Mouse (Mus musculus) heart, adult 11 months (tissue): Measurements from ENCODE around the gene Capn13.
"Not testable (repeated sequence)": the region's sequence is repeated elsewhere in the genome, so short reads cannot be mapped to it uniquely, and the experiment has no call there.

Experiments used
- DNase-seq: peaks from one replicate; pipeline ENCODE4 v3.0.0; 2022

Capn13 gene

GRCm38 (mm10) chr17:73271797-73272600 lies 128.7 kb downstream of the Capn13 start:
- DNase-seq: peak; percentile 72

DNA sequence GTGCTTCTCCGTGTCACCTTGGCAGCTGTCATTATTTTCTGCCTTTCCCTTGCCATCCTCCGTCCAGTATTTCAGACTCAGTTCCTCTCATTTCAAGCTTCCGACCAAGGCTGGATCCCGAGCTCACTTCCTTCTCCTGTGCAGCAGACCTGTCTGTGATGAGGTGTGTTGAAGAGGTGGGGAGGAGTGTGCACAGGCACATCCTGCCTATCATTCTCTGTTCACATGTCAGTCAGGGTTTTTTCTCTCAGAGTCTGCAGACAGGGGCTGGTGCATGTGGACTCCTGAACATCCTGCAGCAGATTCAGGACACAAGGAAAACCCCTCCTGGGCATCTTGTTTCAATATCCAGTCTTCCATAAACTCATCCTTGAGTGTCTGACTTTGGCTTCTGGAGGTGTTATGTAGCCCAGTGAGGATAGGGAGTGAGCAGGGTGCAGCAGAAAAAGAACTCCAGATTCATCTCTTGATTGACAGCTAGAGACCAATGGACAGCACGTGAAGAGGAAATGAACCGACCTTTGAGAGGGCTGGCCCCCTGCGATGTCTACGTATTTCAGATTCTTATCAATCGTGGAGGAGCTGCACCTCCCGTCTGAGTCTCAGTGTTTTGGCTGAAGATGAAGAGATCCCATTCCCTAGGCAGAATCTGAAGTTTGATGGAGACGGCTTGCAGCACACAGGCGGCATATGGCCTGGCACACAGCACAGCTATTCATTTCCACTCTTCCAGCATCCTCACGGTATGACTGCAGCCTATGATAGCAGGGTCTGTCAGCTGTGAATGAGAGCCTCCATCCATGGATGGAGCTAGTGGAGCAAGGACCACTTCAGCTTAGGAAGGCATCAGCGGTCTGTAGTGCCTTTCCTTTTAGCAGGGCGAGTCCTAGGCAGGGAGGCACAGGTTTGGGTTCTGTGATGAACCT lies 129.5 kb downstream of the Capn13 start:
- DNase-seq: peak; percentile 37

GRCm38 (mm10) chr17:73263077-73263501 lies 137.6 kb downstream of the Capn13 start:
- no peak for DNase-seq

- no peak for DNase-seq
Measured at GRCm38 (mm10) chr17:73262558-73262957, 138.1 kb downstream of the Capn13 start.

DNA sequence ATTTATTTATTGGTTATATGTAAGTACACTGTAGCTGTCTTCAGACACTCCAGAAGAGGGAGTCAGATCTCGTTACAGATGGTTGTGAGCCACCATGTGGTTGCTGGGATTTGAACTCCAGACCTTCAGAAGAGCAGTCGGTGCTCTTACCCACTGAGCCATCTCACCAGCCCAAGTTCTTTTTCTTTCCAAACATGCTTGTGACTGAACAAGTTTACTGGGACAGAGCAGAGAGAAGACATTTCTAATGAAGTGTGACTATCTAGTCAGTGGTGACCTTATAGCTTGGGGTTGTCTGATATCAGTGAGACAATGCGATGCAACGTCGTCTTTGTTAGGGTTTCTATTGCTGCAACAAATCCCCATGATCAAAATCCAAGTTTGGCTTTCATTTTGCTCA lies 141.4 kb downstream of the Capn13 start:
- not testable (repeated sequence) for DNase-seq

DNA sequence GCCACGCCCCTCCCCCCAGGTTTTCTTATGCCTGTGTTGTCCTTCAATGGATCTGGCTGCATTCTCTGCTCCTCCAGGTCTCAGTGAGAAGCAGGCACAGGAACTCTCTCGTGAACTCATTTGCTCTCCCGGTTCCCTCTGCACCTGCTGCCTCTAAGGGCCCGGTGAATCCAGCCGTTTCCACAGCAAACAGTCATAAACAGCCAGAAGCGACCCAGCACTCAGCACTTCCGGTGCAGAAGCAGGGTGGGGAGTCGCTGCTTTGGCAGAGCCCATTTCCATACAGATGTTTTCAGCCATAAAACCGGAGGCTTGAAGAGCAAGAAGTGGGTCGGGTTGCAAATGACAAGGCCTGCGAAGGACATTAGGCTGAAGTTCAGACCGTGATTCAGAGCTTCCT lies 142.0 kb downstream of the Capn13 start:
- DNase-seq: peak; percentile 88
